Mouse (Mus musculus): ENCODE measurements around the gene Cenpo. TPM values are rescaled to one million over a fixed set of nuclear protein-coding genes. Genes with fewer than 3 reads are reported as not detected.
A peak's percentile ranks its signal among the peaks of the same experiment; 100 is the strongest.

The Cenpo gene
- polyA plus RNA-seq, 1 experiment from 2014 or later, result 12.0 TPM

GRCm38 (mm10) chr12:4193025-4193740 is 40.9 kb downstream of the Cenpo start:
- no peak overlapping the region for H3K4me3 ChIP-seq
- no peak for ATAC-seq (ENCODE audit: insufficient number of reproducible peaks, low FRiP score, low TSS enrichment, low read depth)
- H3K9me3 ChIP-seq, result no peaks in the 10 kb centered on the region
- no peak overlapping the region for H3K9ac ChIP-seq
- H3K4me2 ChIP-seq, result no peak overlapping the region
- H3K4me1 ChIP-seq, result peaks cover 26% of the 10 kb centered on the region
- 22% methylated on average over 10 of the region's 10 CpGs for WGBS
- H3K27ac ChIP-seq, result no peak overlapping the region
- H3K27me3 ChIP-seq, result no peaks in the 10 kb centered on the region
- peaks cover 16% of the 10 kb centered on the region for H3K36me3 ChIP-seq

- no peak overlapping the region for H3K4me3 ChIP-seq
- ATAC-seq (ENCODE audit: insufficient number of reproducible peaks, low FRiP score, low TSS enrichment, low read depth), result no peak
Measured at GRCm38 (mm10) chr12:4192514-4192913, 41.6 kb downstream of the Cenpo start.

GRCm38 (mm10) chr12:4189060-4189447 is 45.0 kb downstream of the Cenpo start:
- Histone ChIP-seq H3K36me3 (no peaks in the 10 kb centered on the region; the same call in 1 of the 2 replicates), H3K4me2 (no peak overlapping the region), H3K4me1 (peaks cover 28% of the 10 kb centered on the region), H3K27me3 (no peaks in the 10 kb centered on the region), H3K9me3 (no peaks in the 10 kb centered on the region), H3K9ac (no peak overlapping the region), H3K27ac (no peak overlapping the region), H3K4me3 (no peak overlapping the region)
- ATAC-seq (ENCODE audit: insufficient number of reproducible peaks, low FRiP score, low TSS enrichment, low read depth), result no peak
- 45% methylated on average over 5 of the region's 5 CpGs for WGBS

More at GRCm38 (mm10) chr12:4192514-4192913, 41.6 kb downstream of the Cenpo start:
- 41% methylated on average over 6 of the region's 6 CpGs for WGBS
- no peak overlapping the region for H3K27ac ChIP-seq
- H3K4me1 ChIP-seq, result peaks cover 28% of the 10 kb centered on the region
- peaks cover 11% of the 10 kb centered on the region for H3K36me3 ChIP-seq
- no peak overlapping the region for H3K9ac ChIP-seq
- no peaks in the 10 kb centered on the region for H3K27me3 ChIP-seq
- no peak overlapping the region for H3K4me2 ChIP-seq
- no peaks in the 10 kb centered on the region for H3K9me3 ChIP-seq

- peaks cover 24% of the 10 kb centered on the region for H3K4me1 ChIP-seq
- no peak overlapping the region for H3K4me3 ChIP-seq
- H3K27me3 ChIP-seq, result no peaks in the 10 kb centered on the region
- 0 out of 2 replicates have a peak, but pooled peaks have one; percentile 35 for ATAC-seq (ENCODE audit: insufficient number of reproducible peaks, low FRiP score, low TSS enrichment, low read depth)
- 23% methylated on average over 14 of the region's 14 CpGs for WGBS
- H3K4me2 ChIP-seq, result no peak overlapping the region
- no peaks in the 10 kb centered on the region; the same call in 1 of the 2 replicates for H3K36me3 ChIP-seq
- H3K9ac ChIP-seq, result no peak overlapping the region
- H3K27ac ChIP-seq, result peak overlapping the region; percentile 35; the same call in 1 of the 2 replicates
- H3K9me3 ChIP-seq, result no peaks in the 10 kb centered on the region
Measured at GRCm38 (mm10) chr12:4188171-4189059, 45.7 kb downstream of the Cenpo start.

- Histone ChIP-seq H3K9ac (no peak overlapping the region), H3K4me3 (no peak overlapping the region), H3K9me3 (no peaks in the 10 kb centered on the region), H3K4me1 (peaks cover 6% of the 10 kb centered on the region), H3K36me3 (peaks cover 4% of the 10 kb centered on the region; the same call in 1 of the 2 replicates), H3K4me2 (no peak overlapping the region), H3K27me3 (no peaks in the 10 kb centered on the region), H3K27ac (no peak overlapping the region)
- ATAC-seq (ENCODE audit: insufficient number of reproducible peaks, low FRiP score, low TSS enrichment, low read depth), result no peak
- 65% methylated on average over 2 of the region's 2 CpGs for WGBS
Measured at GRCm38 (mm10) chr12:4184648-4185047, 49.4 kb downstream of the Cenpo start.

GRCm38 (mm10) chr12:4180507-4180906 is 53.6 kb downstream of the Cenpo start:
- 55% methylated on average over 3 of the region's 3 CpGs for WGBS
- Histone ChIP-seq H3K27ac (no peak overlapping the region), H3K9me3 (no peaks in the 10 kb centered on the region), H3K4me2 (no peak overlapping the region), H3K27me3 (no peaks in the 10 kb centered on the region), H3K4me3 (no peak overlapping the region), H3K9ac (no peak overlapping the region), H3K4me1 (0 out of 2 replicates have a peak, but pooled peaks cover 7% of the 10 kb centered on the region), H3K36me3 (peaks cover 4% of the 10 kb centered on the region; the same call in 1 of the 2 replicates)
- no peak for ATAC-seq (ENCODE audit: insufficient number of reproducible peaks, low FRiP score, low TSS enrichment, low read depth)

- 80% methylated on average over 6 of the region's 6 CpGs for WGBS
- H3K36me3 ChIP-seq, result peaks cover 6% of the 10 kb centered on the region; the same call in 1 of the 2 replicates
- no peak overlapping the region for H3K4me3 ChIP-seq
- H3K4me2 ChIP-seq, result no peak overlapping the region
- no peaks in the 10 kb centered on the region for H3K27me3 ChIP-seq
- H3K9me3 ChIP-seq, result no peaks in the 10 kb centered on the region
- no peak overlapping the region for H3K27ac ChIP-seq
- H3K4me1 ChIP-seq, result 0 out of 2 replicates have a peak, but pooled peaks cover 7% of the 10 kb centered on the region
- ATAC-seq (ENCODE audit: insufficient number of reproducible peaks, low FRiP score, low TSS enrichment, low read depth), result no peak
- H3K9ac ChIP-seq, result no peak overlapping the region
Measured at GRCm38 (mm10) chr12:4179671-4180233, 54.3 kb downstream of the Cenpo start.

- Histone ChIP-seq H3K36me3 (peaks cover 6% of the 10 kb centered on the region; the same call in 1 of the 2 replicates), H3K9me3 (no peaks in the 10 kb centered on the region), H3K4me2 (no peak overlapping the region), H3K9ac (no peak overlapping the region), H3K27ac (no peak overlapping the region), H3K4me1 (0 out of 2 replicates have a peak, but pooled peaks cover 7% of the 10 kb centered on the region), H3K27me3 (no peaks in the 10 kb centered on the region), H3K4me3 (no peak overlapping the region)
- ATAC-seq (ENCODE audit: insufficient number of reproducible peaks, low FRiP score, low TSS enrichment, low read depth), result no peak
- WGBS, result 52% methylated on average over 5 of the region's 5 CpGs
Measured at GRCm38 (mm10) chr12:4178839-4179238, 55.3 kb downstream of the Cenpo start.

- Histone ChIP-seq H3K27ac (no peak overlapping the region), H3K27me3 (no peaks in the 10 kb centered on the region), H3K9ac (no peak overlapping the region), H3K4me1 (peaks cover 3% of the 10 kb centered on the region; the same call in 1 of the 2 replicates), H3K9me3 (no peaks in the 10 kb centered on the region), H3K4me2 (no peak overlapping the region), H3K4me3 (no peak overlapping the region), H3K36me3 (peaks cover 5% of the 10 kb centered on the region; the same call in 1 of the 2 replicates)
- ATAC-seq (ENCODE audit: insufficient number of reproducible peaks, low FRiP score, low TSS enrichment, low read depth), result no peak
- WGBS, result 77% methylated on average over 15 of the region's 15 CpGs
Measured at GRCm38 (mm10) chr12:4173108-4173790, 60.8 kb downstream of the Cenpo start.

- WGBS, result 73% methylated on average over 5 of the region's 5 CpGs
- H3K4me2 ChIP-seq, result no peak overlapping the region
- peaks cover 3% of the 10 kb centered on the region; the same call in 1 of the 2 replicates for H3K36me3 ChIP-seq
- H3K9me3 ChIP-seq, result no peaks in the 10 kb centered on the region
- H3K27ac ChIP-seq, result no peak overlapping the region
- no peak overlapping the region for H3K9ac ChIP-seq
- no peaks in the 10 kb centered on the region for H3K27me3 ChIP-seq
- H3K4me3 ChIP-seq, result no peak overlapping the region
- H3K4me1 ChIP-seq, result peaks cover 11% of the 10 kb centered on the region; the same call in 1 of the 2 replicates
- no peak for ATAC-seq (ENCODE audit: insufficient number of reproducible peaks, low FRiP score, low TSS enrichment, low read depth)
Measured at GRCm38 (mm10) chr12:4169622-4170021, 64.5 kb downstream of the Cenpo start.

GRCm38 (mm10) chr12:4169058-4169457 is 65.0 kb downstream of the Cenpo start:
- H3K27ac ChIP-seq, result no peak overlapping the region
- H3K4me1 ChIP-seq, result peaks cover 11% of the 10 kb centered on the region; the same call in 1 of the 2 replicates
- WGBS, result 100% methylated on average over 1 of the region's 1 CpGs
- ATAC-seq (ENCODE audit: insufficient number of reproducible peaks, low FRiP score, low TSS enrichment, low read depth), result no peak
- no peak overlapping the region for H3K9ac ChIP-seq
- H3K4me3 ChIP-seq, result no peak overlapping the region
- H3K27me3 ChIP-seq, result no peaks in the 10 kb centered on the region
- peaks cover 3% of the 10 kb centered on the region; the same call in 1 of the 2 replicates for H3K36me3 ChIP-seq
- no peak overlapping the region for H3K4me2 ChIP-seq
- no peaks in the 10 kb centered on the region for H3K9me3 ChIP-seq

All from limb, embryonic 15.5 days (tissue).